Comparison of ENCODE assay signal across 10 mouse cellular contexts in the genomic region with DNA sequence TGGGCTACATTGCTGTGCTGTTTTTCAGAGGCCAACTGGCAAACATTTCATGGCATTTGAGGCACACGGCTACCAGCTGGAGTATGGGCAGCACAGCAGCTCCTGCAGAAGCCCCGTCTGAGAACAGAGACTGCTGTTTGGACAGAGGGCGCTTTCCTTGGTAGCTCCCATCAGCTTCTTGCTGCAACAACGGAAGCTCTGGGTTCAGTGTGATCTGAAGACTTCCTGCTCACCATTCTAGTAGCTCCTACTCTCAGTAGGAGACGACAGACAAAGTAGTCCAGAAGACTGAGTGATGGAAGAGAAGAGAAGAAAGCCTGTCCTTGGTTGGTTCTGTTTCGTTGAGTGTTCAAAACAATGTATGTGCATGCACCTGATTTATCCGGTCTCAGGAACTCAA. TPM values are rescaled to one million over a fixed set of nuclear protein-coding genes. Genes with fewer than 3 reads are reported as not detected.
A peak's percentile ranks its signal among the peaks of the same experiment; 100 is the strongest.
DNase-seq lines count a peak whose midpoint lies in the region; ATAC-seq and TF ChIP-seq lines count a peak whose summit lies in the region.
"Had no signal": no experiment of that assay in that cellular context is flagged by ENCODE, and none has a peak within 500 bp of the region (broad histone marks: within the 10 kb centered on the region; RNA-seq: fewer than 3 reads in every experiment).

No protein-coding gene starts in this region.

- H3K4me3 ChIP-seq in gastrocnemius, adult 2 months = no peak overlapping the region; the same call in 1 of the 2 replicates
- H3K4me3 ChIP-seq in liver, embryonic 14.5 days (ENCODE audit: insufficient read depth in 1 of 2, low read depth in 2 of 2, low read length in 2 of 2) = no peak overlapping the region

- H3K27ac ChIP-seq in gastrocnemius, adult 2 months = peak overlapping the region; percentile 28
- H3K27ac ChIP-seq in liver, embryonic 14.5 days = no peak overlapping the region

- H3K9ac ChIP-seq in liver, embryonic 14.5 days (replicated peaks) = no peak overlapping the region

- no peak for DNase-seq in gastrocnemius, adult 2 months
- no peak for DNase-seq in gastrocnemius, postnatal 25 days
- DNase-seq in thymus, postnatal 0 days (ENCODE audit: low spot score) = peak; percentile 36
- DNase-seq in thymus, adult 18-20 months = no peak
- DNase-seq in liver, embryonic 14.5 days (ENCODE audit: low read depth in 3 of 3, low spot score in 3 of 3) = no peak
- DNase-seq in cerebellum, postnatal 4 days (ENCODE audit: low spot score in 2 of 2) = no peak
- DNase-seq in frontal cortex, postnatal 14 days (ENCODE audit: low spot score in 2 of 2) = no peak
- DNase-seq: cerebellum, postnatal 10 days; gastrocnemius, postnatal 36 days had no signal

- no peaks in the 10 kb centered on the region for H3K27me3 ChIP-seq in liver, embryonic 14.5 days (ENCODE audit: control insufficient read depth, insufficient read depth, low read length)

- H3K9me3 ChIP-seq in liver, embryonic 14.5 days (ENCODE audit: control insufficient read depth, low read length) = no peaks in the 10 kb centered on the region

- intact Hi-C loops in gastrocnemius, adult 2 months (cut with DNase I) = no loop called here

- TF ChIP-seq EP300 in liver, embryonic 14.5 days (IDR thresholded peaks at IDR 0.05; ENCODE audit: low read depth) = no peak

- peak overlapping the region; percentile 14; the same call in 1 of the 2 replicates for H3K4me2 ChIP-seq in liver, embryonic 14.5 days (ENCODE audit: low read depth)

- TF ChIP-seq CTCF in gastrocnemius, adult 2 months (IDR thresholded peaks at IDR 0.05) = no peak
- TF ChIP-seq CTCF in liver, embryonic 14.5 days (IDR thresholded peaks at IDR 0.05; ENCODE audit: low read depth) = no peak

- no peaks in the 10 kb centered on the region for H3K36me3 ChIP-seq in liver, embryonic 14.5 days (replicated peaks; ENCODE audit: control insufficient read depth, insufficient read depth, low read depth)

- 37% methylated on average over 7 of the region's 7 CpGs for WGBS in liver, embryonic 14.5 days (ENCODE audit: insufficient replicate concordance)

- ATAC-seq in liver, embryonic 14.5 days (ENCODE audit: insufficient read depth) = 0 out of 2 replicates have a peak, but pooled peaks have one; percentile 7
- ATAC-seq in frontal cortex, adult (ENCODE audit: low TSS enrichment) = no peak

- H3K4me1 ChIP-seq in liver, embryonic 14.5 days (replicated peaks; ENCODE audit: control insufficient read depth in 2 of 2, insufficient read depth in 2 of 2, low read length in 1 of 2) = peaks cover 5 to 25% of the 10 kb centered on the region in 2 experiments

RNA-seq across cellular contexts. Expression of a gene that starts 42.9 kb away (rescaled TPM):
- 100 to 1,000 TPM; 140 to 141 TPM for total RNA-seq in gastrocnemius, adult 2 months (2021)
- total RNA-seq in gastrocnemius, postnatal 25 days (2021) = 100 to 1,000 TPM; 102 to 104 TPM
- polyA plus RNA-seq in thymus, postnatal 0 days (2015; fragmentation: Nextera tagmentation; extraction: Ambion mirVana) = 66.0 and 76.6 TPM in 2 replicates
- 5.7 and 6.3 TPM in 2 replicates for polyA plus RNA-seq in liver, embryonic 14.5 days (2012; rRNA removed)
- polyA plus RNA-seq in liver, embryonic 14.5 days (2014; fragmentation: Nextera tagmentation; extraction: Ambion mirVana) = 16.0 and 17.2 TPM in 2 replicates
